Mouse (Mus musculus) T-helper 1 cell (primary cell): ENCODE data around the gene Plvap.
"Not testable (repeated sequence)": the region's sequence is repeated elsewhere in the genome, so short reads cannot be mapped to it uniquely, and the experiment has no call there.

Experiments used
- in situ Hi-C: fragments of 300-600 bp; cut with MboI, MseI; formaldehyde crosslinking; loops from one replicate; pipeline ENCODE4 v1.15.1; 2025; ENCODE audit warnings: high pct_unique_total_duplicates

Plvap gene

GRCm38 (mm10) chr8:71511644-71512043 lies at the start of gene Plvap:
TSS of gene Plvap (minus strand) at chr8:71511752.
- in situ Hi-C loops: no loop called here

GRCm38 (mm10) chr8:71560765-71561164 lies 49.2 kb upstream of the Plvap start:
- in situ Hi-C loops: loop anchor here (5.0 kb wide), 1 partner anchor 42 kb away; no protein-coding TSS in a partner anchor

DNA sequence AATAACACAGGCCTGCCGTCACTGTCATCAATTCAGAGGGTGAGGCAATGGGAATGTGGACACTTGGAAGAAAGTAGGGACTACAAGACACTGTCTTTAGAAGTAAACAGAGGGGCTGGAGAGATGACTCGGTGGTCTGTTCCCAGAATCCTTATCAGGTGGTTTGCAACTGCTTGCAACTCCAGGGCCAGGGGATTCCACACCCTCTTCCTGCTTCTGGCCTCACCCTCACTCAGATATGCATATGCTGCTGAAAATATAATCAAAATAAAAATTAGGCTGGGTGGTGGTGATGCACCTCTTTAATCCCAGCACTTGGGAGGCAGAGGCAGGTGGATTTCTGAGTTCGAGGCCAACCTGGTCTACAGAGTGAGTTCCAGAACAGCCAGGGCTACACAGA lies 48.5 kb upstream of the Plvap start:
- in situ Hi-C loops: loop anchor here (5.0 kb wide), 1 partner anchor 42 kb away; no protein-coding TSS in a partner anchor

DNA sequence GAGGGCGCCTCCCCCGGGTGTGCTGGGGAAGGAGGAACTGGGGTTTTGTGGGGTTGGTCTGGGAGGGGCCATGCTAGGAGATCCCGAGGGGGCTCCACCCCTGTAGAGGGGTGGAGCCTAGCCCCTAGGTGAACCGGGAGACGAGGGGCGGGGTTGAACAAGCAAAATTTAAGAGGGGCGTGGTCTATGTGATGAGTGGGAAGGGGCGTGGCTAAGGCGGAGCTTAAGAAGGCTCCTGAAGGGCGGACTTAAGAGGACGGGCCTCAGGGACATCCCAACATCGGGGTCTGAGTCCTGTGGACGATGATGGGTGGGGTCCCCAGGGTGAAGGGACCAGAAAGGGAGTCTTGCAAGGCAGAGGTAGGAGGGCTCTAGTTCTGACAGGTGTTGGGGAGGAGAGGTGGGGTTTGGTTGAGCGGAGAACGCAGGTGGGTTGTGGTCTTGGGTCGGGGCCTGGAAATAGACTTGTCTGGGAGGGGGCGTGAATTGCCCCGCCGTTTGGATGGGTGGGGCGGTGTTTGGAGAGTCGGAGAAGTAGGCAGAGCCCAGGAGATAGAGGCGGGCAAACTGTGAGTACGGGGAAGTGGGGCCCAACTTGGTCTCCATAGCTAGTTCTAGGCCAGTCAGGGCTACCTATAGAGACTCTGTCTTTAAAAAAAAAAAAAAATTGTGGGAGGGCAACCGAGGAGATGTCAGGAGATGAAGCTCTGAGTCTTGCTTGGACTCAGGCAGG lies 47.6 kb upstream of the Plvap start:
- in situ Hi-C loops: no loop called here

DNA sequence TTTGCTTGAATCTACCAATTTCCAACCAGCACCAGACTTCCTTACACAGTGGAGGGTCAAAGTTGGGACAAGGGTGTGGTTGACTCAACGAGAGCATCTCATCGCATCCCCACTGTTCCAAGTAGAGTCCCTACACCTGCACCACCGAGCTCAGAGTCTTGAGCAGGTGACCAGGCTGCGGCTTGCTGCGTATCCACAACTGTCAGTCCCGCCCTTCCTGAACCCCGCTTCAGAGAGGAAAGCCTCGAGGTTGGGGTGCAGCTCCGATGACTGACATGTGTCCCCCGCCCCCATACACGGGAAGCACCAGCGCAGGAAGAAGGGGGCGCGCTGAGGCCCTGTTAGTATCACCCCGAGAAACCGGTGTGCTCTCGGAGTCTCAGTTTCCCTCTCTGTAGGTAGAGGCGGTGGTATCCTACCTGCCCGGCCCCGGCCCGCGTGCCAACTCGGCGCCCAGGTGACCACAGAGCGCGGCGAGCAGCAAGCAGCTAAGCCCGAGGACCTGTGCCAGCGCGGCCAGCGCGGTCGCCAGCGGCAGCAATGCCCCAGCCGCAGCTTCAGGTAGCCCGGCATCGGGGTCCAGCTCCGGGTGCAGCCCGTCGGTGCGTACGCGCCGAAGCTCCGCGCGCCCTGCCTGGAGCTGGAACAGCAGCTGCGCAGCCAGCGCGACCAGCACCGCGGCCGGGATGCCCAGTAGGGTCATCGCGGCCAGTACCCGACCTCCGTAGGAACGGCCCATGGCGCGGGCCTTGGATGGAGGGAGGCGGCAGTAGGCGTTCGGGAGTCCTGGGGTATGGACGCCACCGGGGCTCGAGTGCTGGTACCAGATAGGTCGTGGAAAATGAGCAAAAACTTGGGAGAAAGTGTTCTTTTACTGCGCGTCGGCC lies 46.8 kb upstream of the Plvap start, which contains the start of gene Tmem221:
Gene Tmem221 (minus strand): TSS at position 801 of the 887 bp plus-strand sequence.
- in situ Hi-C loops: no loop called here

DNA sequence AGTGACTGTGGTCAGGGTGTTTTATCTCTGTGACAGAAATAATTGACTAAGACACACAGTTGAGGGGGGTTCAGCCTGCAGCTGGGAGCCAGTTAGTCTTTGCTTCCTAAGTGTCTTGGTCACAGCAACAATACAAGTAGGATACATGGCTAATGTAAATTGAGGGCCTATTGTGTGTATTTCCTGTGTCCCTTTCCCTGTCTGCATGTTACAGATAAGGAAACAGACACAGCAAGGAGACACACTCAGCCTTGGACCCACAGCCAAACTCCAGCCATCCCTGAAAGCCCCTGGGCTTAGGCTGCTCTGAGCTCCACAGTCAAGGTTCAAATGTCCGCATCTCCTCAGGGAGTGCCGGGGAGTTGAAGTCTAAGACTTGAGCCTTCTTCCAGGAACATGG lies 43.1 kb upstream of the Plvap start:
- in situ Hi-C loops: no loop called here

DNA sequence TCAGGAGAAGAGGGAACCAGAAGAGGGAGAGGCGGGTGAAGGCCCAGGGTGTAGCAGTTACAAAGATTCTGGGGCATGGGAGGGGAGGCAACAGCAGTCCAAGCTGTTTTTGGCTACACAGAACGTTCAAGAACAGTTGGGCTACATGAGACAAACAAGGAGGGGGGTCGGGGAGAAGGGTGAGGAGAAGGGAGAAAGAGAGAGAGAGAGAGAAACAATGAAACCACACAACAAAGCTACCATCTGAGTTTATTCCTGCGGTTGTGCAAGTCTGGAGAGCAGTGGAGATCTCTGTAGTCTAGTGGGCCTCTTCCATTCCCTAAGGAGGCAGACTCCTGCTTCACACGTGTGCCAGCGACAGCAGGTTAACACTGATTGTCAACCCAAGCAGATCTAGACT lies 42.4 kb upstream of the Plvap start:
- in situ Hi-C loops: no loop called here

DNA sequence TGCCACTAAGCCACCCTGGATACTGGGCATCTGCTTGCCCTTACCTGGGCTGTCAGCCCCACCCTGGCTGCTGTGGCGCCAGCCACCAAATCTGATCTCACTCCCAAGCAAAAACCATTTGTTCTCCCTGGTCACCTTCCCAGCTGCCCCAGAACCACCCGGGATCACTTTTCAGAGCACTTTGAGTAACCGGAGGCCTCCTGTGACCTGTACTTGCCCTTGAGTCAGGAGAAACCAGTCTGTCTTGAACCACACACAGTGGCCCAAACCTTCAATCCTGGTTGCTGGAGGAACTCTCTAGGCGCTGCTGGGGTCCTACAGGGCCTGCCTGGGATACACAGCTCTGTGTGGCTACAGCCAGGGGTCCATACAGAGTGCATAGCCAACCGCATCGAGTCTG lies 41.2 kb upstream of the Plvap start:
- in situ Hi-C loops: no loop called here

- in situ Hi-C loops: no loop called here
These were observed 39.2 kb upstream of the Plvap start for GRCm38 (mm10) chr8:71550754-71551153.

DNA sequence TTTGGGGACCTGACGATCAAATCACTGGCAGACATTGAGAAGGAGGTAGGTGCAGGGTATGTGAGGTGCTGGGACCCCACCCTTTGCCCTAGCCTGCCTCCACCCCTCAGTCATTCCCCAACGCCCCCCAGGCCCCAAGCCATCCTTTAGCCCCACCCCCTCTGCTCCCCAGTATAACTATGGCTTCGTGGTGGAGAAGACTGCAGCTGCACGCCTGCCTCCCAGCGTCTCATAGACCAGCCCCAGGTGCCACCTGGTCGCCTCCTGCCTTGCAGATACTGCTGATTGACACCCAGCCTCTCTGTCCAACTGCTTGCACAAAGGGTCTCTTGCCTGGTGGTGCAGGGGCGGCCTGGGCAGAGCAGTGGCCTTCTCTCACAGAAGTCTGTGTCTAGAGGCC lies 36.0 kb upstream of the Plvap start:
- in situ Hi-C loops: no loop called here

DNA sequence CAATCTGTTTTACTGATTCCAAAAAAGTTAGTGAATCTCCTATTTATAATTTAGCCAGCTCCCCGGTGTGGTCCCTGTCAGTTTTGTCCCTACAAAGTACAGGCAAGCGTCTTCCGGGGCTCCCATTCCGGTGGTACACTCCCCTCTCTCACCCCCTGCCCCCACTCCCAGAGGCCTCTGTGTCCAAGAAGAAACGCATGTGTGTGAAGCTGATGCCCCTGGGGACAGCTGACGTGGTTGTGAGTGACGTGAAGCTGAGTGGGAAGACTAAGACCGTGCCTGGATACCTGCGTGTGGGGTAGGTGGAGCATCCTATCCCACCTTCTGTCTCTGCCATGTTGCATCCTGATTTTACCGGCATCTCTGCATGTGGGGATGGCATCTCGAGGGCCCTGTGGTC lies 33.5 kb upstream of the Plvap start:
- in situ Hi-C loops: no loop called here

GRCm38 (mm10) chr8:71543755-71544154 lies 32.2 kb upstream of the Plvap start:
- in situ Hi-C loops: no loop called here

- in situ Hi-C loops: no loop called here
These were observed 31.2 kb upstream of the Plvap start, which contains the start of gene Mvb12a for GRCm38 (mm10) chr8:71542632-71543343. TSS of gene Mvb12a (plus strand) at chr8:71542922.

DNA sequence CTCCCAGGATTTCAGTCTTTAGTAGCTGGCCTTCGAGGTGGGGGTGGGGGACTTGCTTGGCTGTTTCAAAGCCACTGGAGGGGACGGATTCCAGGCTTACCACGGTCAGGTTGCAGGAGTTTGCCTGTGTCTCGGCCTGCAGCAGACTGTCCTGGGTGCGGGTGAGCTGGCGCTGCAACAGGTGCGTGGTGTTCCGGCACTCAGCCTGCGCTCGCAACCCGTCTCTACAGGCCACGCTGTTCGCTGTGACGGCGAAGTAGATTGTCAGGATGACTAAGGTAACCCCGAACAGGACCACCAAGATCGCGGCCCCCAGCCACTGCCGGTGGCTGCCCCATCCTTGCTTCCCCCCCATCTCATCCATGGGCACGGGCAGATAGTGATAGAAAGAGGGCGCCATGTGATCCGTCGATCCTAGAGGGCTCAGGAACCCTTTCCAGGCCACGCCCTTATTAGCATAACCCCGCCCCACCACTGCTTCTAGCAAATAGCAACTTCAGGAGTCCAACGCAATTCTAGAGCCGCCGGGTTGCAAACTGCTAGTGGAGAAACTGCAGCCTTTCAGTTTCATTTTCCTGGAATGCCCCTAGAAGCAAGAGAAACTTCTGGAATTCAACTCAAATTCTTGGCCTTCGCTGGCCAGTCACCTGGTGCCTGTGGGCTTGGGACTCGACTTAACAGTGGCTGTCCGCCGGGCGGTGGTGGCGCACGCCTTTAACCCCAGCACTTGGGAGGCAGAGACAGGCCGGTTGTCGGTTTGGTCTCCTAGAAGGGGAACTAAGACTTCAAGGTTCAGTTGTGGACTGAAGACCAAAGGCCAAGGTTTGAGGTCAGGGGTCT lies 25.7 kb upstream of the Plvap start, which contains the start of gene Bst2:
Gene Bst2 (minus strand): TSS at position 429 of the 840 bp plus-strand sequence.
- in situ Hi-C loops: no loop called here

- in situ Hi-C loops: no loop called here
These were observed 24.1 kb upstream of the Plvap start for GRCm38 (mm10) chr8:71535663-71536062.

GRCm38 (mm10) chr8:71534263-71534810 lies 22.8 kb upstream of the Plvap start:
- in situ Hi-C loops: no loop called here

GRCm38 (mm10) chr8:71530735-71531467 lies 19.3 kb upstream of the Plvap start:
- in situ Hi-C loops: not testable (repeated sequence)

DNA sequence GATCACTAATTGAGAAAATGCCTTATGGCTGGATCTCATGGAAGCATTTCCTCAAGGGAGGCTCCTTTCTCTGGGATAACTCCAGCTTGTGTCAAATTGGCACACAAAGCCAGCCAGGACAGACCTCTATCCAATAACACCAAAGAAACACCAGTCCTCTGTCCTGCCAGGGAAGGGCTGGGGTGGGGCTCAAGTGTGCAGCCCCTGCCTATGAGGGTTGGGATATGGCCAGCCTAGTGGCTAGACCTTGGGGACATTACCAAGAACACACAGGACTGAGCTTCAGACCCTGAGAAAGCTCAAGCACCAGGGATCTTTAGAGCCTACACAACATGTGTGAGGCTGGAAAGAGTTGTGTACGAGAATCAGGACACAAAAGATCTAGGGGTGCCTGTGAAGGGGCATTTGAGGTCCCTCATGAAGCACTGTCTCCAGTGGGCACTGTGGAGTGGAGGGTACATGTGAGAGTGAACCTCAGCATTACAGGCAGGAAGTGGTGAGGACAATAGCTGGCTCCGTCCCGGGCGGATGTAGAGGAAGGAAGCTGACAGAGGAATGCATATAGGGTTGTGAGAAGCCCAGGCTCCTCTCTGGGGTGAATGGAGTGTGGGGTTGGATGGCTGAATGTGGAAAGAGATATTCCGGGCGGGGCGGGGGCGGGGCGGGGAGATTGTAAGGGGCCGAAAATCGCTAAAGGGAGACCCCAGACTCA lies 17.0 kb upstream of the Plvap start:
- in situ Hi-C loops: no loop called here

DNA sequence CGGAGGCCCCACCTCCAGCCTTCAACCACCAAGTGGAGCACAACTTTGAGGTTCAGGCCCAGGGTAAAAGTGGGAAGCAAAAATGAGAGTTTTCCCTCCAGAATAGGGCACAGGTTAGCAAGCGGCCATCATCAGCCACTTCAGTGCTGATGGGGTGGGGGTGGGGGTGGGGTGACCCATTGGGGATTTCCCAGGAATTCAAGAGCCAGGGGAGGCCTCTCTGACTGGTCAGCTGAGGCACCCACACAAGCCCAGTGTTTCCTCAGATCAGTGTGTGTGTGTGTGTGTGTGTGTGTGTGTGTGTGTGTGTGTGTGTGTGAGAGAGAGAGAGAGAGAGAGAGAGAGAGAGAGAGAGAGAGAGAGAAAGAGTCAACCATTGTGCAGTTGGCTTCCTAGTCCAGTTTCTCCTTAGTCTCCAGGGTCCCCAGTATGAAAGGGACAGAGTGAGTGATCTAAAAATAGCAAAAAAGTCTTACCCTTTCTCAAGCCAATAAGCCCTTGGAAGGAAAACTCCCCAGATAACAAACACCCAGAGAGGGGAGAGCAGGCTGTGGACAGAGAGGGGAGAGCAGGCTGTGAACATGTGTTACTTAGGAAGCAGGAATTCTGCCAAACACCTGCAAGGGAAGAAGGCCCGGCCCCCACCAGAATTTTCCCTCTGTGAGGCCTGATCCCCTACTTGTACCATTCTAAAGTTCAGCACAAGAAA lies 15.8 kb upstream of the Plvap start:
- in situ Hi-C loops: no loop called here
